Mouse (Mus musculus): ENCODE measurements at regions not wholly inside any gene's neighbourhood (a gene's known extent, or its start where the extent isn't known, plus 50 kb on each side); places are given as distances from the start of the nearest gene placed in this dataset.

GRCm38 (mm10) chr2:48414596-48415481 is 399.1 kb upstream of the Acvr2a start:
- WGBS: 58% methylated on average over 10 of the region's 10 CpGs
- ATAC-seq (ENCODE audit: low read depth): peak; percentile 92

GRCm38 (mm10) chr2:48416207-48416750 is 397.6 kb upstream of the Acvr2a start:
- WGBS: 66% methylated on average over 3 of the region's 3 CpGs
- Histone ChIP-seq H3K9ac (ENCODE audit: low read depth, low read length) (no peak overlapping the region), H3K36me3 (ENCODE audit: control insufficient read depth, insufficient read depth, low read length) (no peaks in the 10 kb centered on the region), H3K9me3 (ENCODE audit: control insufficient read depth, low read length) (no peaks in the 10 kb centered on the region), H3K4me3 (ENCODE audit: low read depth, low read length) (no peak overlapping the region), H3K27ac (replicated peaks; ENCODE audit: low read depth, low read length) (no peak overlapping the region), H3K27me3 (replicated peaks; ENCODE audit: control insufficient read depth, insufficient read depth, low read length) (no peaks in the 10 kb centered on the region), H3K4me2 (ENCODE audit: low read depth, low read length) (no peak overlapping the region), H3K4me1 (ENCODE audit: control insufficient read depth, insufficient read depth, low read length) (no peaks in the 10 kb centered on the region)
- ATAC-seq (ENCODE audit: low read depth): no peak
- no peak for DNase-seq (ENCODE audit: low spot score)

More at GRCm38 (mm10) chr2:48414596-48415481, 399.1 kb upstream of the Acvr2a start:
- Histone ChIP-seq H3K4me2 (ENCODE audit: low read depth, low read length) (no peak overlapping the region), H3K4me1 (ENCODE audit: control insufficient read depth, insufficient read depth, low read length) (no peaks in the 10 kb centered on the region), H3K36me3 (ENCODE audit: control insufficient read depth, insufficient read depth, low read length) (no peaks in the 10 kb centered on the region), H3K4me3 (ENCODE audit: low read depth, low read length) (no peak overlapping the region), H3K9ac (ENCODE audit: low read depth, low read length) (no peak overlapping the region), H3K27me3 (replicated peaks; ENCODE audit: control insufficient read depth, insufficient read depth, low read length) (no peaks in the 10 kb centered on the region), H3K27ac (replicated peaks; ENCODE audit: low read depth, low read length) (no peak overlapping the region), H3K9me3 (ENCODE audit: control insufficient read depth, low read length) (no peaks in the 10 kb centered on the region)
- DNase-seq (ENCODE audit: low spot score): peak; percentile 48

GRCm38 (mm10) chr2:48417000-48417596 is 396.8 kb upstream of the Acvr2a start:
- no peaks in the 10 kb centered on the region for H3K27me3 ChIP-seq (replicated peaks; ENCODE audit: control insufficient read depth, insufficient read depth, low read length)
- DNase-seq (ENCODE audit: low spot score) (peak; percentile 48), ATAC-seq (ENCODE audit: low read depth) (no peak)
- no peaks in the 10 kb centered on the region for H3K4me1 ChIP-seq (ENCODE audit: control insufficient read depth, insufficient read depth, low read length)
- 50% methylated on average over 4 of the region's 4 CpGs for WGBS
- H3K36me3 ChIP-seq (ENCODE audit: control insufficient read depth, insufficient read depth, low read length): no peaks in the 10 kb centered on the region
- H3K9ac ChIP-seq (ENCODE audit: low read depth, low read length): no peak overlapping the region
- no peak overlapping the region for H3K4me2 ChIP-seq (ENCODE audit: low read depth, low read length)
- H3K9me3 ChIP-seq (ENCODE audit: control insufficient read depth, low read length): no peaks in the 10 kb centered on the region
- H3K4me3 ChIP-seq (ENCODE audit: low read depth, low read length): no peak overlapping the region
- H3K27ac ChIP-seq (replicated peaks; ENCODE audit: low read depth, low read length): no peak overlapping the region

DNA sequence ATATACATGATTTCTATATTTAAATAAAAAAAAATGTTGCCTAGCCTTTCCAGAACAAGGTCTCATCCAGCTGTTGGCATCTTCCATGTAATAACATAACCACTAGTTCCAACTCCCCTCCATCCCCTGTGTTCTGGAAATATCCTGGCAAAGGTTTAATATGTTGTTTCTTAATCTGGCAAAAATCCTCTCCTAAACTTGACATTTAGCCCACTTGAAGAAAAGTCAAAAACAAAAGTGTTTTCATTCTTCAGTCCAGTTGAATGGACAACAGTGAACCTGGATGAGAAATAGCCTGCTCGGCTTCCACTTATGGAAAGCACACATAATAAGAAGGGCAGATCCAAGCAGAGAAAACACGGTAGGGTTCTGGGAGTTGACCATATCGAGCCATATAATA is 393.1 kb upstream of the Acvr2a start:
- no peak overlapping the region for H3K4me3 ChIP-seq (ENCODE audit: low read depth, low read length)
- ATAC-seq (ENCODE audit: low read depth): no peak
- no peak overlapping the region for H3K27ac ChIP-seq (replicated peaks; ENCODE audit: low read depth, low read length)
- no peaks in the 10 kb centered on the region for H3K9me3 ChIP-seq (ENCODE audit: control insufficient read depth, low read length)
- peaks cover 6% of the 10 kb centered on the region; the same call in 1 of the 2 replicates for H3K4me1 ChIP-seq (ENCODE audit: control insufficient read depth, insufficient read depth, low read length)
- no peak overlapping the region for H3K9ac ChIP-seq (ENCODE audit: low read depth, low read length)
- no peaks in the 10 kb centered on the region for H3K36me3 ChIP-seq (ENCODE audit: control insufficient read depth, insufficient read depth, low read length)
- no peak overlapping the region for H3K4me2 ChIP-seq (ENCODE audit: low read depth, low read length)
- WGBS: 90% methylated on average over 3 of the region's 3 CpGs
- DNase-seq (ENCODE audit: low spot score): no peak
- no peaks in the 10 kb centered on the region for H3K27me3 ChIP-seq (replicated peaks; ENCODE audit: control insufficient read depth, insufficient read depth, low read length)

GRCm38 (mm10) chr2:48423861-48424442 is 390.0 kb upstream of the Acvr2a start:
- Histone ChIP-seq H3K27ac (replicated peaks; ENCODE audit: low read depth, low read length) (no peak overlapping the region), H3K4me3 (ENCODE audit: low read depth, low read length) (no peak overlapping the region), H3K4me1 (ENCODE audit: control insufficient read depth, insufficient read depth, low read length) (peaks cover 6% of the 10 kb centered on the region; the same call in 1 of the 2 replicates), H3K9ac (ENCODE audit: low read depth, low read length) (no peak overlapping the region), H3K4me2 (ENCODE audit: low read depth, low read length) (no peak overlapping the region), H3K27me3 (replicated peaks; ENCODE audit: control insufficient read depth, insufficient read depth, low read length) (no peaks in the 10 kb centered on the region), H3K9me3 (ENCODE audit: control insufficient read depth, low read length) (no peaks in the 10 kb centered on the region), H3K36me3 (ENCODE audit: control insufficient read depth, insufficient read depth, low read length) (no peaks in the 10 kb centered on the region)
- 40% methylated on average over 9 of the region's 9 CpGs for WGBS
- ATAC-seq (ENCODE audit: low read depth): peak; percentile 54; the same call in 1 of the 2 replicates
- no peak for DNase-seq (ENCODE audit: low spot score)

DNA sequence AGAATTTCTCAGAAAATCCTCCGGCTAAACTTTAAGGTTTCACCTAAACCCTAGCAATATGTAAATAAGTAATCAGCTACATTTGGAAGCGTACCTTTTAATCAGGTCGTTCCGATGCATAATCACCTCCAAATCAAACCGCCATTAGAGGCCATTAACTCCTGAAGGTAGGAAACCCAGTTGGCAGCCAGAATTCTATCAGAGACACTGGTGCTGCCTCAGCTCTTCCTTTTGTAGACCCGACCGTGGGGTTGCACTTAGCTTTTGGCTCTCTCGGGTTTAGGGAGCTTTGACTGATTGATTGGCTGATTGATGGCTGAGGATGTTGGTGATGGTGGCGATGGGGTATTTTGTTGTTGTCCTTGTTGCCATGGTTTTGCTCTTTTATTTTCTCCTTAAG is 389.3 kb upstream of the Acvr2a start:
- Histone ChIP-seq H3K4me3 (ENCODE audit: low read depth, low read length) (no peak overlapping the region), H3K9me3 (ENCODE audit: control insufficient read depth, low read length) (no peaks in the 10 kb centered on the region), H3K9ac (ENCODE audit: low read depth, low read length) (no peak overlapping the region), H3K4me1 (ENCODE audit: control insufficient read depth, insufficient read depth, low read length) (peaks cover 6% of the 10 kb centered on the region; the same call in 1 of the 2 replicates), H3K4me2 (ENCODE audit: low read depth, low read length) (no peak overlapping the region), H3K36me3 (ENCODE audit: control insufficient read depth, insufficient read depth, low read length) (no peaks in the 10 kb centered on the region), H3K27ac (replicated peaks; ENCODE audit: low read depth, low read length) (no peak overlapping the region), H3K27me3 (replicated peaks; ENCODE audit: control insufficient read depth, insufficient read depth, low read length) (no peaks in the 10 kb centered on the region)
- no peak for DNase-seq (ENCODE audit: low spot score)
- 32% methylated on average over 9 of the region's 9 CpGs for WGBS
- ATAC-seq (ENCODE audit: low read depth): no peak

DNA sequence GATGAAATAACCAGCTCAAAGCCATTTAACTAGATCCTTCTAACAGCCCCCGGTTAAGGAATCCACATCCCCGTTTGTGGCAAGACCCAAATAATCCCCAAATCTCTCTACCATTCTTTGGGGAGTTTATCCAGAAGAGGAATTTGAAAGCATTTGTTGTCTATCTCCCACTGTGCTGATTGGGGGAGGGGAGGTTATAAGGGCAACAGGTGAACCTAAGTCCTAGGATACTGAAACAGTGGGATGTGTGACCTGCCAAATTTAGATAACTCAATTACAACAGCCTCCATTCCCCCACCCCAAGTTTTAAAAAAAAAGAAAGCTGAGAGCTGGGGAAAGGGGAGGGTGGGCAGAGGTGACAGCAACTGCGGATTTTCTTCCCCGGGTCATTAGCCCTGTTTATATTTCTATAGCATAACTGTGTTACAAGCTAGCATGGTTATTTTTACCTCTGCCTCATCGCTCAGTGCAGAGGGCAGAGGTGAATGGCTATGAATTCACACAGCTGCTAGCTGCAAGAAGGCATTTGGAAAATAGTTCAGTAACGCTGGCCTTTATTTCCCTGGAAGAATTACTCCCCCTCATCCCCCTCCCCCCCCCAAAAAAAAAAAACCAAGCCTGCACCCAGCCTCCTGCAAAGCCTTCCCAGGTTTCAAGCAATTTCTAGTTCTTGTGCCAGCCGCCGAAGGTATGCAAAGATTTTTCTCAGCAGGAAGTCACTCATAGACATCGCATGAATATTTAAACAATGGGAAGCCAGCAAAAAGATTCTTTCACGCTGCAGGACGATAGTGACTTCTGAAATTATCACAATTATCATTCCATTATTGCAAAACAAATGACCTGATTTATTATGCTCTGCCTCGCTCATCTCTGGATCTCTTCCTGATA is 388.5 kb upstream of the Acvr2a start:
- Histone ChIP-seq H3K4me3 (ENCODE audit: low read depth, low read length) (no peak overlapping the region), H3K27ac (replicated peaks; ENCODE audit: low read depth, low read length) (no peak overlapping the region), H3K4me1 (ENCODE audit: control insufficient read depth, insufficient read depth, low read length) (peaks cover 6% of the 10 kb centered on the region; the same call in 1 of the 2 replicates), H3K9me3 (ENCODE audit: control insufficient read depth, low read length) (no peaks in the 10 kb centered on the region), H3K4me2 (ENCODE audit: low read depth, low read length) (no peak overlapping the region), H3K27me3 (replicated peaks; ENCODE audit: control insufficient read depth, insufficient read depth, low read length) (no peaks in the 10 kb centered on the region), H3K9ac (ENCODE audit: low read depth, low read length) (no peak overlapping the region), H3K36me3 (ENCODE audit: control insufficient read depth, insufficient read depth, low read length) (no peaks in the 10 kb centered on the region)
- DNase-seq (ENCODE audit: low spot score) (peak; percentile 63), ATAC-seq (ENCODE audit: low read depth) (peak; percentile 60)
- WGBS: 19% methylated on average over 12 of the region's 12 CpGs

- Histone ChIP-seq H3K4me1 (ENCODE audit: control insufficient read depth, insufficient read depth, low read length) (no peaks in the 10 kb centered on the region), H3K4me2 (ENCODE audit: low read depth, low read length) (no peak overlapping the region), H3K27me3 (replicated peaks; ENCODE audit: control insufficient read depth, insufficient read depth, low read length) (no peaks in the 10 kb centered on the region), H3K36me3 (ENCODE audit: control insufficient read depth, insufficient read depth, low read length) (no peaks in the 10 kb centered on the region), H3K27ac (replicated peaks; ENCODE audit: low read depth, low read length) (no peak overlapping the region), H3K4me3 (ENCODE audit: low read depth, low read length) (no peak overlapping the region), H3K9ac (ENCODE audit: low read depth, low read length) (no peak overlapping the region), H3K9me3 (ENCODE audit: control insufficient read depth, low read length) (no peaks in the 10 kb centered on the region)
- no peak for ATAC-seq (ENCODE audit: low read depth)
- WGBS: 67% methylated on average over 1 of the region's 1 CpGs
- DNase-seq (ENCODE audit: low spot score): no peak
Measured at GRCm38 (mm10) chr2:48432545-48432944, 381.4 kb upstream of the Acvr2a start.

Measured in embryonic facial prominence, embryonic 14.5 days (tissue).